Mouse (Mus musculus) left cerebral cortex, adult 2 months (tissue): ENCODE data around the gene Ino80. TPM values are rescaled to one million over a fixed set of nuclear protein-coding genes. Genes with fewer than 3 reads are reported as not detected.
A peak's percentile ranks its signal among the peaks of the same experiment; 100 is the strongest.

Source experiments
- DNase-seq, 2 experiments: peaks; one replicate each; pipeline ENCODE4 v3.0.0; 2021 to 2022; ENCODE audit warnings: low spot score in 2 of 2, mixed read lengths in 1 of 2; ENCODE audit errors: extremely low spot score in 1 of 2
- H3K27ac ChIP-seq: fragments of 200-600 bp; 2 replicates; pipeline ENCODE4 v1.8.1; 2022
- H3K4me3 ChIP-seq: fragments of 200-600 bp; 2 replicates; pipeline ENCODE4 v1.8.1; 2022
- CTCF ChIP-seq: fragments of 200-600 bp; IDR thresholded peaks from 2 replicates; pipeline ENCODE4 v1.8.1; 2022; ENCODE audit warnings: antibody characterized with exemption, mild to moderate bottlenecking, moderate library complexity
- intact Hi-C: fragments of 180-260 bp; cut with DNase I; formaldehyde crosslinking; loops from one replicate; pipeline ENCODE4 v1.15.1; 2025
- total RNA-seq, 2 experiments: library from RNA; stranded (reverse); gene quantifications; 2 replicates each; pipeline ENCODE4 v1.2.3; 2021

Gene Ino80
- total RNA-seq, 2 experiments from 2014 or later: 22.0 to 22.6 TPM

- TF ChIP-seq CTCF: no peak
- DNase-seq: no peak
- H3K27ac ChIP-seq: no peak overlapping the region
- no peak overlapping the region for H3K4me3 ChIP-seq
- intact Hi-C loops: no loop called here
Observed at GRCm38 (mm10) chr2:119344537-119345138, 132.8 kb downstream of the Ino80 start.

DNA sequence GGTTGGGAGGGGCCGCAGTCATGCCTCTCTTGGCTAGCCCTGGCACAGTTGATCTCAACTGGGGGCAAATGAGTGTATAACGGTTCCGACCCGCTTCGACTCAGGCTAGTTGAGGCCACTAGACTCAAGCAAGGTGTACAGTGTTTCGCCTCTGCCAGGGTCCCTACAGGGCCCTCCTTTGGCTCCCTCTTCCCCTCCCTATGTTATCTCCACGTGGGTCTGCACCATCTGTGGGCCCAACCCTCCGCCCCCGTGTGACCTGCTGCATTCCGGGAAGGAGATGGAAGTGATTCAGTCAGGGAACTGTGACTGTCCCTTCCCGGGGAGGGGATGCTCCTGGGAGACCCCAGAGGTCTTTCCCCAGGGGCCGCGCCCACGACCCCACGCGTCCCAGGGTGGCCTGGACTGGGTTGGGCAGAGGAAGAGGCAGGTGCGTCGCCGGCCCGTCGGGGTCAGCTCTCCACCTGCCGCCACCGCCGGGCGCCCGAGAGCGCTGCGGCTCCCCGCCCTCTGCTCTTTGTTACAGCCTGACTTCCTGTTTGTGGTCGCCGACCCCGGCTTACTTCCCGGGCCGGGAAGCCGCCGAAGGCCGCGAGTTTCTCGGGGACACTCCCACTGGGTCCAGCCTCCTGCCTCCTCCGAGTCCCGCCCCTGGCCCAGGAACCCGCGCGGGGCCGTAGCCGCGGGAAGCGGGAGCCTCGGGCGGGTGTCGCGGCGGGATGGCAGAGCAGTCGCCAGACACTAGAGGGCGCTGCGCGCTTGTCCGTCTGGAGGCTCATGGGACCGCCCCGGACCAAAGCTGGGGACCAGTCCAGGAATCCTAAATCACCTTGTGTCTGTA, 139.8 kb downstream of the Ino80 start:
- Histone ChIP-seq H3K27ac (peak overlapping the region; percentile 58), H3K4me3 (peak overlapping the region; percentile 45)
- peak; percentile 97 for TF ChIP-seq CTCF
- intact Hi-C loops: loop anchor here (2.0 kb wide), 1 partner anchor 77 kb away; no protein-coding TSS in a partner anchor
- DNase-seq: peak; percentile 80 to 85

DNA sequence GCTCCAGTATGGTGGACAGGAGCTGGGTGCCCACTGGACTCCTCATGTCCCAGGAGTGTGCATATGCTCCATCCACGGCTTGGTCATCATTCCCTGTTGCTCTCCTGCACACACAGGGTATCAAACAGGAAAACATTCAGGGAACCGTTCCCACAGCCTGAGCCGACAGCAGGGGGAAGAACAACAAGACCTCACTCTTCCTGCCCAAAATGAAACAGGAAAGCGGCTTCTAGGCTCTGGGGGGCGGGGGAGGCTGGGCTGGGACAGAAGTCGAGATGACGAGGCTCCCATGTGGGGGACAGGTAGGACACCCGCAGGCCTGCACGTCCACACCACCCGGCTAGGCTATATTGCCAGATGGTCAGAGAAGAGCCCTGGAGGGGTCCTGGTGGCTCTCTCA, 141.0 kb downstream of the Ino80 start:
- no peak for DNase-seq
- Histone ChIP-seq H3K4me3 (no peak overlapping the region), H3K27ac (peak overlapping the region; percentile 15; the same call in 1 of the 2 replicates)
- no peak for TF ChIP-seq CTCF
- intact Hi-C loops: no loop called here

GRCm38 (mm10) chr2:119336002-119336401, 141.5 kb downstream of the Ino80 start:
- no peak for DNase-seq
- intact Hi-C loops: no loop called here
- no peak overlapping the region for H3K4me3 ChIP-seq
- no peak overlapping the region for H3K27ac ChIP-seq
- no peak for TF ChIP-seq CTCF

DNA sequence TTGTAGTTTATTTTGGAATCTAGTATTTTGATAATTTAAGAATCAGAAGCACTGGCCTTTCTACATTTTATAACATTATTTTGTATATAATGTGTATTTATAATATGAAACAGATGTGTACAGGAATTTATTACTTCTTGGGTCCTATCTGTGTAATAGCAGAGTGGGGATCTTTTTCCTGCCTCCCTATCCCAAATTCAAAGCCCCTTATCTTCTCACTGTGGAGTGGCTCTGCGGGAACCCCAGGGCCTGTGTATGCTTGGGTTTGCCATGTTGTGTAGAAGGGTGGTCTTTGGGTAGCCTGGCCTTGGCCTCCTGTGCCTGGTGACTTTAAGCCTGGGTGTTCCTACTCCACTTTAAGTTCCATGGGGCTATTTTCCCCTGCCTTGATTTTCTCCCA, 142.0 kb downstream of the Ino80 start:
- intact Hi-C loops: no loop called here
- Histone ChIP-seq H3K27ac (no peak overlapping the region), H3K4me3 (no peak overlapping the region)
- no peak for TF ChIP-seq CTCF
- no peak for DNase-seq

DNA sequence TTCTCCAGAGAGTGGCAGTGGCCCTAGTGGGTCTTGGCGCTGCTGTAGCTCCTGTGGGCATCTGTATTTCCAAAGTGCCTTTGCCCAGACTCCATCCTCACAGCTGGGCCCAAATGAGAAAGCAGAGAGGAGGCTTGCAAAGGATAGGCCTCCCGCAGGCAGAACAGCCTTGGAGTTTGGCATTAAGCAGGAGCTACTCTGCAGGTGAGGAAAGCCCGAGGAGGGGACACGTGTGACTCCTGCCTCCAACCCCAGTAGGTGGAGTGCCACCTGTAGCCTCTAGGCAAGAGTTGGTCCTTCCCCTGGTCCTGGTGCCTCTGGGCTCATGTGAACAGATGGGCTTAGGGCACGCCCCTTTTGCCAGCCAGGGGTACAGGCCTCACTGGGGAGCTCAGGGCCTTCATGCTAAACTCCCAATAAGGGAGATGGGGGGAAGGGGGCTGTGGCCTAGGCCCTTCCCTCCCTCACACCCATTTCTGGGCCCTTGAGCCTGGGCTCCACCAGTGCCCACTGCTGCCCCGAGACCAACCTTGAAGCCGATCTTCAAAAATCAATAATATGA, 142.4 kb downstream of the Ino80 start:
- DNase-seq: no peak

DNA sequence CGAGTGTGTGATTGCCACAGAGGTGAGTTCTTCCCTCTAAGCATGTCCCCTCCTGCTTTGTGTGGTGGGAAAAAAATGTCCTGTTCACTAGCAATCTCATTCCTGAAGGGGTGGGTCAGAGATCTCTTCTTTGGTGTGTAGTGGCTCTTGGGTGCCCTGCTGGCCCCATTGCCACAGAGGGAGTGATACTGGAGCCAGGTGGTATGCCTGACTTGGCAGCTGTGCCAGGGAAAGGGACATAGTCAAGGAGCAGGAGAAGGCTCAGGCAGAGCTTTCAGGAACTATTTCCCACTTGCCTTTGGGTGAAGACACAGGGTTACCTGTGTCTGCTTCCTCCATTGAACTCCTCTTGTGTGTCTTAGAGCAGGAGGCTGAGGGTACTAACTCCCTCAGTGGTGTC, 143.4 kb downstream of the Ino80 start:
- H3K27ac ChIP-seq: no peak overlapping the region
- no peak overlapping the region for H3K4me3 ChIP-seq
- TF ChIP-seq CTCF: no peak
- intact Hi-C loops: no loop called here
- no peak for DNase-seq

More for the DNA sequence above, 142.4 kb downstream of the Ino80 start:
- H3K27ac ChIP-seq: no peak overlapping the region
- TF ChIP-seq CTCF: no peak
- no peak overlapping the region for H3K4me3 ChIP-seq
- intact Hi-C loops: no loop called here

DNA sequence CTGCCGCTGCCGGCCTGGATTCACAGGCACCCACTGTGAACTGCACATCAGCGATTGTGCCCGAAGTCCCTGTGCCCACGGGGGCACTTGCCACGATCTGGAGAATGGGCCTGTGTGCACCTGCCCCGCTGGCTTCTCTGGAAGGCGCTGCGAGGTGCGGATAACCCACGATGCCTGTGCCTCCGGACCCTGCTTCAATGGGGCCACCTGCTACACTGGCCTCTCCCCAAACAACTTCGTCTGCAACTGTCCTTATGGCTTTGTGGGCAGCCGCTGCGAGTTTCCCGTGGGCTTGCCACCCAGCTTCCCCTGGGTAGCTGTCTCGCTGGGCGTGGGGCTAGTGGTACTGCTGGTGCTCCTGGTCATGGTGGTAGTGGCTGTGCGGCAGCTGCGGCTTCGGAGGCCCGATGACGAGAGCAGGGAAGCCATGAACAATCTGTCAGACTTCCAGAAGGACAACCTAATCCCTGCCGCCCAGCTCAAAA, 145.3 kb downstream of the Ino80 start:
- intact Hi-C loops: no loop called here
- Histone ChIP-seq H3K27ac (no peak overlapping the region), H3K4me3 (no peak overlapping the region)
- DNase-seq: no peak
- no peak for TF ChIP-seq CTCF

- intact Hi-C loops: no loop called here
- DNase-seq: no peak
- H3K4me3 ChIP-seq: no peak overlapping the region
- no peak overlapping the region for H3K27ac ChIP-seq
- no peak for TF ChIP-seq CTCF
Observed at GRCm38 (mm10) chr2:119330795-119331194, 146.7 kb downstream of the Ino80 start.

DNA sequence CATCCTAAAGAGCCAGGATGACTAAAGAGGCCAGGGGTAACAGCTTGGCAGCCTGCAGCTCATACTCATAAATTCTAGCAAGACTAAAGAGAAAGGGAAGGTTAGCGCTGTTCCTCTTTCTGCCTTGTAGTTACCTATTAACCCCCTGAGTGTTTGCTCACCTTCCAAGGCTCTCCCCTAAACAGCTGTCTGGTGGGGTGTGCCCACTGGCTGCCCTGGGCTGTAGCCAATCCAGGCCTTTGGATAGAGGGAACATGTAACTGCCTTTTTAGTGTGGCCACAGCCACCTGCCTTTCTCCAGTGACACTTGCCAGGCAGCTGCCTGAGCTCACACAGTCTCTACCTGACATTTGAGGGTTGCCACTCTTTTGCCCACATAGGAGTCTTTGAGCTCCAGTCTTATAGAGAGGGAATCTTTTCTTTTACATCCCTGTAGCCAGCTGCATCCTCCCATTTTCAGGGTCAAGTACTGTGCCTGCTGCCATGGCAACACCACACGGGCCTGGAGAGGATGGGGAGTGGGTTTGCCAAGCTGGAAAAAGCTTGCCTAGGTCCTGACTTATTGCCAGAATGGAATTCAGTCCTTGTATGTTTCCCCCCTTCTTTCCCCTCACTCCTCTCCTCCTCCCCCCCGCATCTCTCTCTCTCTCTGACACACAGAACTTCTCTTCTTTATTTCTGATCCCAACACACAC, 148.2 kb downstream of the Ino80 start:
- no peak for TF ChIP-seq CTCF
- DNase-seq: no peak
- no peak overlapping the region for H3K27ac ChIP-seq
- no peak overlapping the region for H3K4me3 ChIP-seq
- intact Hi-C loops: no loop called here

GRCm38 (mm10) chr2:119328546-119328945, 148.9 kb downstream of the Ino80 start:
- TF ChIP-seq CTCF: no peak
- intact Hi-C loops: no loop called here
- Histone ChIP-seq H3K27ac (no peak overlapping the region), H3K4me3 (no peak overlapping the region; the same call in 1 of the 2 replicates)
- no peak for DNase-seq
